Mouse (Mus musculus) lung, postnatal 25 days (tissue): ENCODE measurements around the gene Mertk.

Experiments
- DNase-seq: peaks from one replicate; pipeline ENCODE4 v3.0.0; 2022; ENCODE audit warnings: low spot score

The Mertk gene

DNA sequence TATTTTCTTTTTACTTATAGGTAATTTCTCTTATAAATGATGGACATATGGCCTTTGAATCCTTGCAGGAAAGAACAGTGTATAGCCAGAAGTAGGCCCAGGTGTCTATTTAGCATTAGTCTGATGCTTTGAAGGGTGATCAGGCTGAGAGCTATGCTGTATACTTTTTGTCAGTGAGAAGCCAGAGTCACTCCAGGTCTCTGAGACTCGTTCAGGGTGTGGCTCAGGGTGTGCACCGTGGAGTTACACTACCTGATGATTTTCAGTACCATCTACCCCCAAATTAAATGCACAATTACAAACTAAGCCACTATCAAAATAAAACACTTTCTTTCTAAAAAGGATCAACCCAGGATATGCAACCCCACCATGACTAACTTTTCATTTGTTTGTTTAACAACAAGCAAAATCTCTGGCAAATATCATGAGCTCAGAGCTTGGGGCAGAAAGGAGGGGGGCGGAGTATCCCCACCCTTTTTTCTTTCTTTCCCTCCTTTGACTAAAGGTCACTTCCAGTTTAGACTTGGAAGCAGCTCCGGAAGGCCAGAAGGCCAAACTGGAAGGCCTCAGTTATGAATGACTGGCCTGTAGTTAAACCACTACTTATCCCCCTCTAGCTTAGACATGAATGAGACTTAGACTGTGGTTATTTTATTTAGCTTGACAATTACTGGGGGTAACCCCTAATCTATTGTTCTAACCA lies 69.9 kb downstream of the Mertk start:
- DNase-seq = no peak

DNA sequence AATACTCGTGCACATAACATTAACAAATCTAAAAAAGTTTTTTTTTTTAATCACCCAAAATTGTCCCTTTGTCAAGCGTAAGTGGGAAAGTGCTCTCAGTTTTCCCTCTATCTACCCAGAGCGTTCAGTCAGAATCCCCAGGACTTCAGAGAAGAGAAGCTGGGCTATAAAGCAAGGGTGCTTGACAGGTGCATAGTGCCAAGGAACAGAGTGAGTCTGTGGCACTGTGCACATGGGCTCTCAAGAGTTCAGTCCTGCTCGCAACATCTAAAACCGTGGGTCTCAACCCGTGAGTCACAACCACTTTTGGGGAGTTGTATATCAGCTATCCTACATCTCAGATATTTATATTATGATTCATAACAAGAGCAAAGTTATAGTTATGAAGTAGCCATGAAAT lies 71.8 kb downstream of the Mertk start:
- no peak for DNase-seq

DNA sequence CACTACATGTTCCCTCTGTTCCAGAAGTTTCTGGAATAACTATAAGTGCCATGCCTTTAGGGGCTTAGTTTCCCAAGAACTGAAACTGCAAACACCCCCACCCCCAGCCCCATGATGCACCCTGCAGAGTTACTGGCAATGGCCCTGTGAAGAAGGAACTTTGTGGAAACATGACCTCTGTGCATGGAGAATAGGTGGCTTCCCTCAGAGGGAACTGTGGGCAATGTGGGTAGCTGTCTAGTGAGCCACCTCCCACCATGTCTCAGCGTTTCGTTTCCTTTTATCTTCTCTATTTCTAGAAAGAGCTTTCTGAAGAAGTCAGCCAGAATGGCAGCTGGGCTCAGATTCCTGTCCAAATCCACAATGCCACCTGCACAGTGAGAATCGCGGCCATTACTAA lies 72.3 kb downstream of the Mertk start:
- DNase-seq = peak; percentile 14

GRCm38 (mm10) chr2:128771750-128772338 lies 73.1 kb downstream of the Mertk start:
- no peak for DNase-seq

GRCm38 (mm10) chr2:128782231-128782630 lies 83.5 kb downstream of the Mertk start:
- DNase-seq = no peak

DNA sequence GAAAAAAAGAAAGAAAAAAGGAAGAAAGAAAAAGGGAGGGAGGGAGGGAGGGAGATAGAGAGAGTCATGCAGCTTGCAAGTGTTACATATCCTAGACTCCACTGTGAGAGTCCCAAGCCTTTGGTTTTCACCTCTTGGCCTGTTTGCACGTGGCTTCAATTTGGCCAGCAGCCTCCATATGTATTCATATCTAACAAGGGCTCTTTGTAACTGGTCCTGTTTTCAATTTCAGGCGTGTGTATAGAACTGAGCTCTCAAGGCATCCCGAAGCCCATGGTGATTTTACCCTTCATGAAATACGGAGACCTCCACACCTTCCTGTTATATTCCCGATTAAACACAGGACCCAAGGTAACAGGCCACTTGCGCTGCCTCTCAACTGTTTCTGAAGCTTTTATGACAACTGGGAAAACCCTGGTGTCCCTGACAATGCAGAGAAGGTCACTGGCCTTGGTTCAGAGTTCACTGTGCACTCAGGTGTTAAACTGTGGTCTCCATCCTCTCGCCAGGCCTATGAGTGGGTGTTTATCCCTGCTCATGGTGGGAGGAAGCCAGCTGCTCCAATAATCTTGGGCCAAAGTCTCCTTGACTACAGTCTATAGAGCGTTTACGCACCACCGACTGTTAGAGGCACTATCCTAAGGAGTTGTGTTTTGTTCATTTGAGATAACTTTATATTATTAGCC lies 85.0 kb downstream of the Mertk start:
- no peak for DNase-seq

DNA sequence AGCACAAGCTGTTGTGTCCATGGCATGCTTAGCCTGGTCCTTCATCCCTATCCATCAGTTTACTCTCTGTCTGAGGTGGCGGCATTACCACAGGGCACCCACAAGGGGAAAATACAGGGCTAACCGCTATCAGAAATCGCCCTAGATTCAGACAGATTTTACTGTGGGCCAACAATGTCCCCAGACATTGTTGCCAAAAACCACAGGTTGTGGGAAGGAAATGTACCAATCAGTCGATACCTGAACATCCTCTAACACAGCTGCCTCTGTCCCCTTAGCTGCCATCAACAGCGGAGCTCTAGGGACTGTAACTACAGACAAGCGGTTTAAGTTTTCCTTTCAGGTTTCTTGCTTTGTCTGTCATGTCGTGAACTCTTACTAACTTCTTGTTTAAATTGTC lies 86.1 kb downstream of the Mertk start:
- no peak for DNase-seq

DNA sequence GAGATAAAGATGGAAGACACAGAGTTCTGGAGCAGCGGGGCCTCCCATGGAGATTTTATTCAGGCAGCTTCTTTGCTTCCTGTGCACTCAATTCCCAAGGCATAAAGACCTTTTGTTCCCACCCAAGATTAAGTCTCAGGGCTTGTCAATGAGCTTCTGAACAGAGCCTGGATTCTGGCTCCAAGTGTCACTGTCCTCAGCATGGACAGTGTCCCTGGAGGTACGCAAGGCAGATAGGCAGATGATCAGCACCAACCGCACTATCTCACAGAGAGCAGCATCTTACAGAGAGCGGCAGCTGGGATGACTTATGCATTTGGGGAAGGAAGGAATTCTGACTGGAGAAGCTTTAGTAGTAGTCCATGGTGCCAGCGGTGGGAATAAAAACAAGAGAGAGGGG lies 87.6 kb downstream of the Mertk start:
- no peak for DNase-seq

- no peak for DNase-seq
Observed at GRCm38 (mm10) chr2:128786795-128787194, 88.0 kb downstream of the Mertk start.

- no peak for DNase-seq
Observed at GRCm38 (mm10) chr2:128787805-128788204, 89.0 kb downstream of the Mertk start.

GRCm38 (mm10) chr2:128790875-128791614 lies 92.3 kb downstream of the Mertk start:
- DNase-seq = no peak

GRCm38 (mm10) chr2:128793958-128794357 lies 95.2 kb downstream of the Mertk start:
- DNase-seq = no peak

DNA sequence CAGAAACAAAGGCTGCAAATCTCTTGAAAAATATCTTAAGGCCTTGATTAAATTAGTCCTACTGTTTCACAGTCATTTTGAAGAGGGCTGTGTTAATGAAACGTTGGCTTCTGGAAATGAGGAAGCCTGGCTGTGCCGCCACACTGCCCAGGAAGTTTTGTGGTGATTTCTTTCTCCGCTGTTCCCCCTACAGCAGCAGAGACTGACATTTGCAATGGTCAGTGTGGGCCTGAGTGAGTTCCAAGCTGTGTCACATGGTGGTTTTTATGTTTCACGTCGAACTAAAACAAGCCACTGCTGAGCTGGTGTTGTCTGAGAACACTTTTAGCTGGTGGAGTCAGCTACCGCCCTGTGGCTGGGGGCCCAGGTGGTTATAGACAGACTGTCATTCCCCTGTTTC lies 97.7 kb downstream of the Mertk start:
- DNase-seq = no peak

GRCm38 (mm10) chr2:128803441-128803840 lies 104.7 kb downstream of the Mertk start:
- DNase-seq = no peak

GRCm38 (mm10) chr2:128805341-128805740 lies 106.6 kb downstream of the Mertk start:
- DNase-seq = no peak

- peak; percentile 31 for DNase-seq
Observed at GRCm38 (mm10) chr2:128806561-128806960, 107.8 kb downstream of the Mertk start.

DNA sequence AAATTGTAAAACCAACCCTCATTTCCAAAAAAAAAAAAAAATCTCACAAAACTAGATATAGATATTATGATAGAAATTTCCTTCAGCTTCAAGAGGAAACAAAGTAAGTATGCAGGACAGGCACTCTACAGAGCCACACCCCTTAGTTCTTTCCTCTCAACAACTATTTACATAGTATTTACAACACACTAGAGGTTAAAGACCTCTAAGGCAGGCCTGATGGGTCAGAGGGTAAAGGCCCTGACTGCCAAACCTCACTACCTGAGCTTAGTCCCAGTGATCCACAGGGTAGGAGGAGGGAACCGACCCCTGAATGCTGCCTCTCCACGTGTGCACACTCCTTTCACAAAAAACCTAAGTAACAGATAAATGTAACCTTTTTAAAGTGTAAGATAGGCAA lies 114.0 kb downstream of the Mertk start:
- DNase-seq = no peak

DNA sequence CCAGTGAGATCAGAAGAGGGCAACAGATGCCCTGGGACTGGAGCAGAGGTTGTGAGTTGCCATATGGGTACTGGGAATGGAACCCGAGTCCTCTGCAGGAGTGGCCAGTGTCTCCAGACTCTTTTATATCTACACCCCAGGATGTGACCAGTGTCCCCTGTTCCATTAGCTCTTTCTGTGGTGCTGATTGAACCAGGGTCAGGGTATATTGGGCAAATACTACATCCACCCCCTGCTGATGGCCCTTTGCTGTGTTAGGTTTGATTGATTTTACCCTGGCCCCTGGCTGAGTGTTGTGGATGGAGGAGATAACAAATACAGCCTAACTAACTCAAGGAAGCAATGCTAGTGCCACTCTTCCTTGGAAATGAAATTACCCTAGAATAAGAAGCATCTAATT lies 117.6 kb downstream of the Mertk start:
- DNase-seq = no peak

DNA sequence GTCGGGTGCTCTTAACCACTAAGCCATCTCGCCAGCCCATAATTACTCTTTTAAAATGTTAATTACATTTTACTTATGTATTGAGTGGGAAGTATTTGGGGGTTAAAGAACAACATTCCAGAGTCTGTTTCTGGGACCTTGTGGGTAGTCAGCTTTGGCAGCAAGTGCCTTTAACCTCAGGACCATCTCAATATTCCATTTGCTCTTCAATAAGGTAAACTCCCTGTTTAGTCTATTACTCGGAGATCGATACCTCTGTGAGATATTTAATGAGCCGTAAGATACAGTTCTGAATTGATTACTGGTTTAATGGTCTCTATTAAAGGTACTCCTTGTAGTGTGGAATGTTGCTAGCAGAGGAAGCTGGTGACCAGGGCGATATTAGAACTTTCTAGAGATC lies 118.2 kb downstream of the Mertk start:
- no peak for DNase-seq

DNA sequence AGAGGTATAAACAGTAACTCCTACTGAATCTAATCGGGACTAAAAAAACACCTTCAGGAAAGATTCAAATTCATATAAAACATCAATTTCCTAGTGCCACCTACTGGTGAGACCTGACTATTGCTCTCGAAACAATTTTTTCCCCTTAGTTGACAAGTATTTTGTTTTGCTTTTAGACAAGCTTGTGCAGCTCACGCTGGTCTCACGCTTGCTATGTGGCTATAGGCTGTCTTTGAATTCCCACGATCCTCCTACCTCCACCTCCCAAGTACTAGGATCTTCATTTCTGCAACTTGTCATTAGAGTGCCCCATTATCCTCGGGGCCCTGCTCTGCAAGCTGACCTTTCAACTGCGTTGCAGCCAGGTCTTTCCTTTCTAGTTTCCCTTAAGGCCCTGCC lies 118.6 kb downstream of the Mertk start:
- DNase-seq = peak; percentile 84

GRCm38 (mm10) chr2:128817786-128818681 lies 119.3 kb downstream of the Mertk start, which contains the start of gene Tmem87b:
TSS of gene Tmem87b (plus strand) at chr2:128818118.
- peak; percentile 95 for DNase-seq
